Mouse (Mus musculus) ES-E14 (cell line): Measurements from ENCODE around the gene Igsf21.

Source experiments
- CHD2 ChIP-seq: IDR thresholded peaks from 2 replicates; pipeline ENCODE4 v1.6.1; 2014; ENCODE audit warnings: mild to moderate bottlenecking, low read depth, low read length, inconsistent platforms
- HCFC1 ChIP-seq: IDR thresholded peaks from 2 replicates; pipeline ENCODE4 v1.6.1; 2012; ENCODE audit warnings: low read length, inconsistent platforms, borderline replicate concordance; ENCODE audit not compliant: insufficient read depth
- MAFK ChIP-seq: IDR thresholded peaks from 2 replicates; pipeline ENCODE4 v1.6.1; 2014; ENCODE audit warnings: mild to moderate bottlenecking, low read depth, low read length, inconsistent platforms; ENCODE audit not compliant: insufficient read depth
- ZC3H11A ChIP-seq: IDR thresholded peaks from 2 replicates; pipeline ENCODE4 v1.6.1; 2012; ENCODE audit warnings: low read depth, mild to moderate bottlenecking, inconsistent platforms, low read length, borderline replicate concordance

- TF ChIP-seq HCFC1 (no peak), ZC3H11A (no peak), MAFK (no peak), CHD2 (no peak)
These were observed 93.5 kb downstream of the Igsf21 start for GRCm38 (mm10) chr4:140153101-140153500.
